Mouse (Mus musculus) hindbrain, embryonic 15.5 days (tissue): ENCODE measurements around the gene Camta1. TPM values are rescaled to one million over a fixed set of nuclear protein-coding genes. Genes with fewer than 3 reads are reported as not detected.
A peak's percentile ranks its signal among the peaks of the same experiment; 100 is the strongest.
"Not testable (repeated sequence)": the region's sequence is repeated elsewhere in the genome, so short reads cannot be mapped to it uniquely, and the experiment has no call there.

Experiments used
- ATAC-seq: fragments of 200-750 bp; cut with Nextera tagmentation; 2 replicates; pipeline ENCODE4 v1.8.0; 2017; ENCODE audit warnings: low read depth, moderate number of reproducible peaks, moderate TSS enrichment; ENCODE audit not compliant: low FRiP score
- H3K27ac ChIP-seq: fragments of 300-500 bp; sonication (generic); replicated peaks from 2 replicates; pipeline ENCODE4 v1.5.1; 2015; ENCODE audit warnings: mild to moderate bottlenecking, inconsistent platforms
- H3K27me3 ChIP-seq: fragments of 300-500 bp; sonication (generic); 2 replicates; pipeline ENCODE4 v1.6.1; 2015; ENCODE audit warnings: control low read depth, inconsistent platforms
- H3K36me3 ChIP-seq: fragments of 300-500 bp; sonication (generic); 2 replicates; pipeline ENCODE4 v1.6.1; 2015; ENCODE audit warnings: control low read depth, inconsistent platforms
- H3K4me1 ChIP-seq: fragments of 300-500 bp; sonication (generic); replicated peaks from 2 replicates; pipeline ENCODE4 v1.6.1; 2015; ENCODE audit warnings: control low read depth, inconsistent platforms
- H3K4me2 ChIP-seq: fragments of 300-500 bp; sonication (generic); 2 replicates; pipeline ENCODE4 v1.6.1; 2015; ENCODE audit warnings: moderate library complexity, mild to moderate bottlenecking, inconsistent platforms
- H3K4me3 ChIP-seq: fragments of 300-500 bp; sonication (generic); 2 replicates; pipeline ENCODE4 v1.5.1; 2015; ENCODE audit warnings: mild to moderate bottlenecking, inconsistent platforms
- H3K9ac ChIP-seq: fragments of 300-500 bp; sonication (generic); 2 replicates; pipeline ENCODE4 v1.6.1; 2015; ENCODE audit warnings: inconsistent platforms
- H3K9me3 ChIP-seq: fragments of 300-500 bp; sonication (generic); 2 replicates; pipeline ENCODE4 v1.6.1; 2016; ENCODE audit warnings: control low read depth, inconsistent platforms
- WGBS: fragments of 180-500 bp; shearing (Covaris S2); methylation state at CpG from one replicate; pipeline ENCODE4 v1.1.7; 2015; 5-methylcytosine and 5-hydroxymethylcytosine counted together
- polyA plus RNA-seq: library from polyadenylated mRNA; unstranded; fragments of >200 nt; fragmentation: Nextera tagmentation; extraction: Ambion mirVana; gene quantifications from 2 replicates; pipeline ENCODE4 v1.2.1, GENCODE M21; 2015

Gene Camta1
- polyA plus RNA-seq, 1 experiment from 2014 or later, result 150 TPM

- 85% methylated on average over 5 of the region's 5 CpGs for WGBS
- Histone ChIP-seq H3K4me2 (no peak overlapping the region), H3K27me3 (no peaks in the 10 kb centered on the region), H3K36me3 (no peaks in the 10 kb centered on the region), H3K9ac (no peak overlapping the region), H3K27ac (no peak overlapping the region), H3K4me3 (no peak overlapping the region), H3K9me3 (no peaks in the 10 kb centered on the region), H3K4me1 (no peaks in the 10 kb centered on the region)
- no peak for ATAC-seq
Observed at GRCm38 (mm10) chr4:150887903-150888302, 973.8 kb downstream of the Camta1 start.

GRCm38 (mm10) chr4:150882632-150883031 is 979.0 kb downstream of the Camta1 start:
- no peak overlapping the region for H3K9ac ChIP-seq
- H3K27me3 ChIP-seq, result no peaks in the 10 kb centered on the region
- ATAC-seq, result no peak
- peaks cover 4% of the 10 kb centered on the region; the same call in 1 of the 2 replicates for H3K9me3 ChIP-seq
- H3K4me1 ChIP-seq, result no peaks in the 10 kb centered on the region
- no peak overlapping the region for H3K27ac ChIP-seq
- H3K4me2 ChIP-seq, result no peak overlapping the region
- WGBS, result 89% methylated on average over 5 of the region's 5 CpGs
- no peaks in the 10 kb centered on the region for H3K36me3 ChIP-seq
- no peak overlapping the region for H3K4me3 ChIP-seq

- no peak overlapping the region for H3K4me2 ChIP-seq
- no peak overlapping the region for H3K4me3 ChIP-seq
- no peak overlapping the region for H3K27ac ChIP-seq
- 83% methylated on average over 5 of the region's 5 CpGs for WGBS
- H3K9ac ChIP-seq, result no peak overlapping the region
- no peaks in the 10 kb centered on the region for H3K27me3 ChIP-seq
- H3K36me3 ChIP-seq, result no peaks in the 10 kb centered on the region
- peaks cover 4% of the 10 kb centered on the region; the same call in 1 of the 2 replicates for H3K9me3 ChIP-seq
- H3K4me1 ChIP-seq, result no peaks in the 10 kb centered on the region
- ATAC-seq, result no peak
Observed at GRCm38 (mm10) chr4:150880364-150880763, 981.3 kb downstream of the Camta1 start.

GRCm38 (mm10) chr4:150879631-150880030 is 982.0 kb downstream of the Camta1 start:
- Histone ChIP-seq H3K27me3 (no peaks in the 10 kb centered on the region), H3K27ac (no peak overlapping the region), H3K9me3 (peaks cover 4% of the 10 kb centered on the region; the same call in 1 of the 2 replicates), H3K4me2 (no peak overlapping the region), H3K4me1 (no peaks in the 10 kb centered on the region), H3K9ac (no peak overlapping the region), H3K4me3 (no peak overlapping the region), H3K36me3 (no peaks in the 10 kb centered on the region)
- WGBS, result 96% methylated on average over 22 of the region's 22 CpGs
- ATAC-seq, result no peak

- no peak overlapping the region for H3K4me3 ChIP-seq
- no peak overlapping the region for H3K4me2 ChIP-seq
- H3K4me1 ChIP-seq, result peaks cover 17% of the 10 kb centered on the region
- H3K27me3 ChIP-seq, result no peaks in the 10 kb centered on the region
- no peak overlapping the region for H3K9ac ChIP-seq
- 90% methylated on average over 10 of the region's 10 CpGs for WGBS
- no peak overlapping the region for H3K27ac ChIP-seq
- H3K36me3 ChIP-seq, result no peaks in the 10 kb centered on the region
- ATAC-seq, result no peak
- peaks cover 4% of the 10 kb centered on the region; the same call in 1 of the 2 replicates for H3K9me3 ChIP-seq
Observed at GRCm38 (mm10) chr4:150875393-150875792, 986.3 kb downstream of the Camta1 start.

GRCm38 (mm10) chr4:150874416-150874815 is 987.3 kb downstream of the Camta1 start:
- ATAC-seq, H3K27me3 ChIP-seq, H3K4me2 ChIP-seq, H3K36me3 ChIP-seq, H3K9ac ChIP-seq, H3K9me3 ChIP-seq, H3K4me3 ChIP-seq, H3K27ac ChIP-seq: not testable (repeated sequence)
- WGBS, result 72% methylated on average over 4 of the region's 4 CpGs
- peaks cover 17% of the 10 kb centered on the region for H3K4me1 ChIP-seq

- Histone ChIP-seq H3K36me3 (peaks cover 6% of the 10 kb centered on the region; the same call in 1 of the 2 replicates), H3K27ac (peak overlapping the region; percentile 61), H3K4me2 (no peak overlapping the region)
Observed at GRCm38 (mm10) chr4:150872681-150873080, 989.0 kb downstream of the Camta1 start.

GRCm38 (mm10) chr4:150872139-150872651 is 989.5 kb downstream of the Camta1 start:
- Histone ChIP-seq H3K4me1 (peaks cover 17% of the 10 kb centered on the region), H3K27ac (peak overlapping the region; percentile 61), H3K36me3 (peaks cover 11% of the 10 kb centered on the region; the same call in 1 of the 2 replicates), H3K9ac (no peak overlapping the region), H3K4me3 (no peak overlapping the region), H3K27me3 (no peaks in the 10 kb centered on the region), H3K4me2 (no peak overlapping the region), H3K9me3 (no peaks in the 10 kb centered on the region)
- peak; percentile 61 for ATAC-seq
- 40% methylated on average over 9 of the region's 9 CpGs for WGBS

More at GRCm38 (mm10) chr4:150872681-150873080, 989.0 kb downstream of the Camta1 start:
- no peak for ATAC-seq
- no peak overlapping the region for H3K4me3 ChIP-seq
- no peaks in the 10 kb centered on the region for H3K27me3 ChIP-seq
- 87% methylated on average over 8 of the region's 8 CpGs for WGBS
- H3K4me1 ChIP-seq, result peaks cover 17% of the 10 kb centered on the region
- no peak overlapping the region for H3K9ac ChIP-seq
- H3K9me3 ChIP-seq, result no peaks in the 10 kb centered on the region

GRCm38 (mm10) chr4:150871392-150872138 is 990.1 kb downstream of the Camta1 start:
- Histone ChIP-seq H3K36me3 (peaks cover 17% of the 10 kb centered on the region; the same call in 1 of the 2 replicates), H3K4me2 (no peak overlapping the region), H3K4me3 (no peak overlapping the region), H3K27me3 (no peaks in the 10 kb centered on the region), H3K9me3 (no peaks in the 10 kb centered on the region), H3K27ac (peak overlapping the region; percentile 61), H3K9ac (no peak overlapping the region), H3K4me1 (peaks cover 17% of the 10 kb centered on the region)
- peak; percentile 81 for ATAC-seq
- 24% methylated on average over 10 of the region's 10 CpGs for WGBS

- H3K4me1 ChIP-seq, result peaks cover 17% of the 10 kb centered on the region
- H3K27ac ChIP-seq, result peak overlapping the region; percentile 61; the same call in 1 of the 2 replicates
- H3K9ac ChIP-seq, result no peak overlapping the region
- no peaks in the 10 kb centered on the region for H3K9me3 ChIP-seq
- no peak for ATAC-seq
- no peaks in the 10 kb centered on the region for H3K27me3 ChIP-seq
- no peak overlapping the region for H3K4me3 ChIP-seq
- H3K36me3 ChIP-seq, result peaks cover 23% of the 10 kb centered on the region
- 86% methylated on average over 13 of the region's 13 CpGs for WGBS
- H3K4me2 ChIP-seq, result no peak overlapping the region
Observed at GRCm38 (mm10) chr4:150870963-150871391, 990.7 kb downstream of the Camta1 start.

- H3K9ac ChIP-seq, result no peak overlapping the region
- H3K9me3 ChIP-seq, result no peaks in the 10 kb centered on the region
- no peak for ATAC-seq
- no peak overlapping the region for H3K4me2 ChIP-seq
- no peaks in the 10 kb centered on the region for H3K27me3 ChIP-seq
- H3K4me1 ChIP-seq, result peaks cover 21% of the 10 kb centered on the region
- H3K36me3 ChIP-seq, result peaks cover 28% of the 10 kb centered on the region
- 75% methylated on average over 17 of the region's 17 CpGs for WGBS
- no peak overlapping the region for H3K27ac ChIP-seq
- H3K4me3 ChIP-seq, result no peak overlapping the region
Observed at GRCm38 (mm10) chr4:150869276-150870197, 992.1 kb downstream of the Camta1 start.
